Mouse (Mus musculus) forebrain, embryonic 12.5 days (tissue): ENCODE measurements at regions not wholly inside any gene's neighbourhood (a gene's known extent, or its start where the extent isn't known, plus 50 kb on each side); places are given as distances from the start of the nearest gene placed in this dataset.

Experiments
- ATAC-seq: fragments of 200-750 bp; cut with Nextera tagmentation; 2 replicates; pipeline ENCODE4 v1.8.0; 2017; ENCODE audit warnings: moderate TSS enrichment; ENCODE audit not compliant: low FRiP score
- H3K27ac ChIP-seq: fragments of 300-500 bp; sonication (generic); 2 replicates; pipeline ENCODE4 v1.5.1; 2016; ENCODE audit warnings: mild to moderate bottlenecking
- H3K27me3 ChIP-seq: fragments of 300-500 bp; sonication (generic); 2 replicates; pipeline ENCODE4 v1.6.1; 2016; ENCODE audit warnings: mild to moderate bottlenecking
- H3K36me3 ChIP-seq: fragments of 300-500 bp; sonication (generic); replicated peaks from 2 replicates; pipeline ENCODE4 v1.6.1; 2016; ENCODE audit warnings: mild to moderate bottlenecking
- H3K4me1 ChIP-seq: fragments of 300-500 bp; sonication (generic); 2 replicates; pipeline ENCODE4 v1.6.1; 2016
- H3K4me2 ChIP-seq: fragments of 300-500 bp; sonication (generic); 2 replicates; pipeline ENCODE4 v1.6.1; 2016; ENCODE audit warnings: mild to moderate bottlenecking, moderate library complexity
- H3K4me3 ChIP-seq: fragments of 300-500 bp; sonication (generic); replicated peaks from 2 replicates; pipeline ENCODE4 v1.5.1; 2016; ENCODE audit warnings: mild to moderate bottlenecking
- H3K9ac ChIP-seq: fragments of 300-500 bp; sonication (generic); 2 replicates; pipeline ENCODE4 v1.6.1; 2016; ENCODE audit warnings: mild to moderate bottlenecking
- H3K9me3 ChIP-seq: fragments of 300-500 bp; sonication (generic); 2 replicates; pipeline ENCODE4 v1.6.1; 2016
- WGBS: fragments of 180-500 bp; shearing (Covaris S2); methylation state at CpG from one replicate; pipeline ENCODE4 v1.1.7; 2016; 5-methylcytosine and 5-hydroxymethylcytosine counted together

GRCm38 (mm10) chr2:144174366-144175035, 96.0 kb upstream of the Mgme1 start:
- no peak overlapping the region for H3K27ac ChIP-seq
- no peaks in the 10 kb centered on the region for H3K9me3 ChIP-seq
- 90% methylated on average over 5 of the region's 5 CpGs for WGBS
- no peak overlapping the region for H3K9ac ChIP-seq
- no peak overlapping the region for H3K4me3 ChIP-seq
- no peak for ATAC-seq
- peaks cover 7% of the 10 kb centered on the region; the same call in 1 of the 2 replicates for H3K4me1 ChIP-seq
- no peak overlapping the region for H3K4me2 ChIP-seq
- 0 out of 2 replicates have a peak, but pooled peaks cover 3% of the 10 kb centered on the region for H3K27me3 ChIP-seq
- no peaks in the 10 kb centered on the region for H3K36me3 ChIP-seq

- no peak for ATAC-seq
- H3K4me3 ChIP-seq, result no peak overlapping the region
Measured at GRCm38 (mm10) chr2:144176508-144177170, 93.8 kb upstream of the Mgme1 start.

GRCm38 (mm10) chr2:144177268-144177667, 93.2 kb upstream of the Mgme1 start:
- H3K4me2 ChIP-seq, result no peak overlapping the region
- 58% methylated on average over 6 of the region's 6 CpGs for WGBS
- H3K27ac ChIP-seq, result no peak overlapping the region
- H3K4me3 ChIP-seq, result no peak overlapping the region
- ATAC-seq, result no peak
- H3K36me3 ChIP-seq, result no peaks in the 10 kb centered on the region
- 0 out of 2 replicates have a peak, but pooled peaks cover 3% of the 10 kb centered on the region for H3K27me3 ChIP-seq
- H3K4me1 ChIP-seq, result peaks cover 4% of the 10 kb centered on the region; the same call in 1 of the 2 replicates
- no peaks in the 10 kb centered on the region for H3K9me3 ChIP-seq
- H3K9ac ChIP-seq, result no peak overlapping the region

More at GRCm38 (mm10) chr2:144176508-144177170, 93.8 kb upstream of the Mgme1 start:
- Histone ChIP-seq H3K4me1 (peaks cover 7% of the 10 kb centered on the region; the same call in 1 of the 2 replicates), H3K27ac (no peak overlapping the region), H3K9me3 (no peaks in the 10 kb centered on the region), H3K36me3 (no peaks in the 10 kb centered on the region), H3K9ac (no peak overlapping the region), H3K4me2 (no peak overlapping the region), H3K27me3 (0 out of 2 replicates have a peak, but pooled peaks cover 3% of the 10 kb centered on the region)
- WGBS, result 92% methylated on average over 9 of the region's 9 CpGs

- ATAC-seq, result no peak
- no peak overlapping the region for H3K27ac ChIP-seq
- H3K4me3 ChIP-seq, result no peak overlapping the region
- H3K4me1 ChIP-seq, result no peaks in the 10 kb centered on the region
- no peak overlapping the region for H3K4me2 ChIP-seq
- no peaks in the 10 kb centered on the region for H3K36me3 ChIP-seq
- no peaks in the 10 kb centered on the region for H3K9me3 ChIP-seq
- 0 out of 2 replicates have a peak, but pooled peaks cover 3% of the 10 kb centered on the region for H3K27me3 ChIP-seq
- H3K9ac ChIP-seq, result no peak overlapping the region
- 81% methylated on average over 6 of the region's 6 CpGs for WGBS
Measured at GRCm38 (mm10) chr2:144177920-144178319, 92.5 kb upstream of the Mgme1 start.

GRCm38 (mm10) chr2:144182108-144182507, 88.4 kb upstream of the Mgme1 start:
- H3K4me2 ChIP-seq, result no peak overlapping the region
- ATAC-seq, result no peak
- no peaks in the 10 kb centered on the region for H3K27me3 ChIP-seq
- H3K36me3 ChIP-seq, result no peaks in the 10 kb centered on the region
- H3K27ac ChIP-seq, result no peak overlapping the region
- 85% methylated on average over 5 of the region's 5 CpGs for WGBS
- no peaks in the 10 kb centered on the region for H3K4me1 ChIP-seq
- H3K9me3 ChIP-seq, result no peaks in the 10 kb centered on the region
- H3K9ac ChIP-seq, result no peak overlapping the region
- no peak overlapping the region for H3K4me3 ChIP-seq

GRCm38 (mm10) chr2:144182542-144182941, 87.9 kb upstream of the Mgme1 start:
- Histone ChIP-seq H3K4me3 (no peak overlapping the region), H3K9ac (no peak overlapping the region), H3K4me1 (no peaks in the 10 kb centered on the region), H3K9me3 (no peaks in the 10 kb centered on the region), H3K27ac (no peak overlapping the region), H3K36me3 (no peaks in the 10 kb centered on the region), H3K27me3 (no peaks in the 10 kb centered on the region), H3K4me2 (no peak overlapping the region)
- 77% methylated on average over 7 of the region's 7 CpGs for WGBS
- no peak for ATAC-seq

GRCm38 (mm10) chr2:144183371-144183944, 87.0 kb upstream of the Mgme1 start:
- no peak overlapping the region for H3K27ac ChIP-seq
- H3K36me3 ChIP-seq, result no peaks in the 10 kb centered on the region
- no peaks in the 10 kb centered on the region for H3K4me1 ChIP-seq
- WGBS, result 87% methylated on average over 5 of the region's 5 CpGs
- H3K9ac ChIP-seq, result no peak overlapping the region
- no peaks in the 10 kb centered on the region for H3K27me3 ChIP-seq
- no peaks in the 10 kb centered on the region for H3K9me3 ChIP-seq
- no peak overlapping the region for H3K4me2 ChIP-seq
- no peak for ATAC-seq
- no peak overlapping the region for H3K4me3 ChIP-seq

- no peak overlapping the region for H3K27ac ChIP-seq
- no peak overlapping the region for H3K9ac ChIP-seq
- H3K36me3 ChIP-seq, result no peaks in the 10 kb centered on the region
- 89% methylated on average over 3 of the region's 3 CpGs for WGBS
- no peak overlapping the region for H3K4me2 ChIP-seq
- no peaks in the 10 kb centered on the region for H3K27me3 ChIP-seq
- no peaks in the 10 kb centered on the region for H3K9me3 ChIP-seq
- peaks cover 5% of the 10 kb centered on the region; the same call in 1 of the 2 replicates for H3K4me1 ChIP-seq
- H3K4me3 ChIP-seq, result no peak overlapping the region
- ATAC-seq, result no peak
Measured at GRCm38 (mm10) chr2:144185175-144185574, 85.3 kb upstream of the Mgme1 start.

- no peak overlapping the region for H3K9ac ChIP-seq
- no peak overlapping the region for H3K4me2 ChIP-seq
- WGBS, result 87% methylated on average over 3 of the region's 3 CpGs
- no peak overlapping the region for H3K27ac ChIP-seq
- H3K4me3 ChIP-seq, result no peak overlapping the region
- no peaks in the 10 kb centered on the region for H3K9me3 ChIP-seq
- peaks cover 5% of the 10 kb centered on the region; the same call in 1 of the 2 replicates for H3K4me1 ChIP-seq
- H3K36me3 ChIP-seq, result no peaks in the 10 kb centered on the region
- H3K27me3 ChIP-seq, result no peaks in the 10 kb centered on the region
- no peak for ATAC-seq
Measured at GRCm38 (mm10) chr2:144186426-144186825, 84.0 kb upstream of the Mgme1 start.

GRCm38 (mm10) chr2:144188076-144188475, 82.4 kb upstream of the Mgme1 start:
- no peak overlapping the region for H3K4me2 ChIP-seq

GRCm38 (mm10) chr2:144188485-144188884, 82.0 kb upstream of the Mgme1 start:
- Histone ChIP-seq H3K4me3 (no peak overlapping the region), H3K4me2 (no peak overlapping the region), H3K36me3 (no peaks in the 10 kb centered on the region), H3K27ac (no peak overlapping the region), H3K27me3 (no peaks in the 10 kb centered on the region), H3K9ac (no peak overlapping the region), H3K4me1 (peaks cover 5% of the 10 kb centered on the region; the same call in 1 of the 2 replicates), H3K9me3 (no peaks in the 10 kb centered on the region)
- 6% methylated on average over 4 of the region's 4 CpGs for WGBS
- ATAC-seq, result no peak

More at GRCm38 (mm10) chr2:144188076-144188475, 82.4 kb upstream of the Mgme1 start:
- no peak overlapping the region for H3K27ac ChIP-seq
- peaks cover 5% of the 10 kb centered on the region; the same call in 1 of the 2 replicates for H3K4me1 ChIP-seq
- no peak overlapping the region for H3K4me3 ChIP-seq
- H3K9ac ChIP-seq, result no peak overlapping the region
- no peaks in the 10 kb centered on the region for H3K27me3 ChIP-seq
- H3K9me3 ChIP-seq, result no peaks in the 10 kb centered on the region
- no peaks in the 10 kb centered on the region for H3K36me3 ChIP-seq
- 70% methylated on average over 3 of the region's 3 CpGs for WGBS
- no peak for ATAC-seq

- Histone ChIP-seq H3K4me2 (no peak overlapping the region), H3K27me3 (no peaks in the 10 kb centered on the region), H3K9me3 (no peaks in the 10 kb centered on the region), H3K9ac (no peak overlapping the region), H3K4me3 (no peak overlapping the region), H3K4me1 (peaks cover 5% of the 10 kb centered on the region; the same call in 1 of the 2 replicates), H3K27ac (no peak overlapping the region), H3K36me3 (no peaks in the 10 kb centered on the region)
- no peak for ATAC-seq
- WGBS, result 64% methylated on average over 7 of the region's 7 CpGs
Measured at GRCm38 (mm10) chr2:144189756-144190155, 80.7 kb upstream of the Mgme1 start.
